Mouse (Mus musculus): ENCODE data around the gene Mdh1. TPM values are rescaled to one million over a fixed set of nuclear protein-coding genes. Genes with fewer than 3 reads are reported as not detected.

The Mdh1 gene
- polyA plus RNA-seq, 1 experiment from 2014 or later: 454 TPM

GRCm38 (mm10) chr11:21567733-21568132, 4.4 kb downstream of the Mdh1 start:
- H3K4me3 ChIP-seq (ENCODE audit: low read depth, low read length): no peak overlapping the region
- peaks cover 33% of the 10 kb centered on the region for H3K36me3 ChIP-seq (ENCODE audit: control insufficient read depth, insufficient read depth, low read length)
- no peak overlapping the region for H3K9ac ChIP-seq (ENCODE audit: low read length)
- H3K4me1 ChIP-seq (replicated peaks; ENCODE audit: control insufficient read depth, insufficient read depth, low read length): peaks cover 17% of the 10 kb centered on the region
- no peak overlapping the region for H3K27ac ChIP-seq (ENCODE audit: low read depth)
- no peak for ATAC-seq (replicated peaks; ENCODE audit: low FRiP score, low TSS enrichment, low read depth)
- H3K9me3 ChIP-seq (ENCODE audit: control insufficient read depth, low read length): no peaks in the 10 kb centered on the region
- DNase-seq (ENCODE audit: low spot score): no peak
- H3K4me2 ChIP-seq (ENCODE audit: low read length): no peak overlapping the region
- 92% methylated on average over 1 of the region's 1 CpGs for WGBS
- no peaks in the 10 kb centered on the region for H3K27me3 ChIP-seq (replicated peaks; ENCODE audit: control insufficient read depth, insufficient read depth, low read length)

DNA sequence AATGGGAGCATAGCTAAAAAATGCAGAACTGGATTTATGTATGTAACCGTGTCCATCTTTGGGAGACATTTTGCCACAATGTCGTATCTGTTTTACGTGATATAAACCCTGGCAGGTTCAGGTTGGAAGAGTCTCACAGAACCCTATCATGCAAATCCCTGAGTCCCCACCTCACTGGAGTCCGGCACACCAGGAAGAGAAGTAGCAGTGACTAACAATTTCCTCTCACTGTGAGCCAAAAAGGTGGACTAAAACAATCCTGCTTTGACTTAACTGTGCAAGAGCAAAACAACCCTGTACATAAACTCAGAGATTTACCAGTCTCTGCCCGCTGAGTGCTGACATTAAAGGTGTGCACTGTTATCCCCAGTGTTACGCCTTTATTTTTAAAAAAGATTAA, 5.2 kb downstream of the Mdh1 start:
- WGBS: 97% methylated on average over 6 of the region's 6 CpGs

DNA sequence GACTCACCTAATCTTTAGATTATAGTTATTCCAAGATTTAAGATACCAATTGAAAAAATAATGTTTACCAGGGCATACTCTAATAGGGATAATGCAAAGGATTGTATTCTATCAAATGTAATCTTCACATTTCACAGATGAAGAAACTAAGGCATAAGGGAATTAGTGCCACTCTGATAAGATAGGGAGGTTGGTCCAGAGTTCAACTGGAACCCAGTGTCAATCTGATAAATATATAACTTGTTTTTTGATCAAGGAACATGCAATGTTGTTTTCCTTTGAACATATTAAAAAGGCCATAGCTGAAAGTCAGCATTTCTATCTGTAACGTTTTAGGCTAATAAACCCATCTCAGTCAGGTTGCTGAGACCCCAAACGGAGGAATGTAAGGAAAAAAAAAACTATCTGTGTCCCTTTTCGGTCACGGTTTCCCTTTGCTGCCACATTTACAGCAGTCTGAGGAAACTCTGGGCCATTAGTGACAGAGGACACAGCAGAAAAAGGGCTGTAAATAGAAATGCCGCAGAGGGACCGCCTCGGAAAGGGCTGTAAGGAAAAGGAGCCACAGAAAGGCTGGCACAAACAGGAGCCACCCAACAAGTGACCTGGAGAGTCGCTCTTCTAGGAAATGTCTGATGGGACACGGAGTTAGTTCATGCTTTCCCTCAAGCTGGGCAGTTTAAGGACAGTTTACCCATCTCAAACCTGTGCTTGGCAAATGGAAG, 7.3 kb downstream of the Mdh1 start:
- ATAC-seq (replicated peaks; ENCODE audit: low FRiP score, low TSS enrichment, low read depth): no peak
- Histone ChIP-seq H3K4me1 (replicated peaks; ENCODE audit: control insufficient read depth, insufficient read depth, low read length) (peaks cover 7% of the 10 kb centered on the region), H3K9ac (ENCODE audit: low read length) (no peak overlapping the region), H3K36me3 (ENCODE audit: control insufficient read depth, insufficient read depth, low read length) (peaks cover 52% of the 10 kb centered on the region), H3K27me3 (replicated peaks; ENCODE audit: control insufficient read depth, insufficient read depth, low read length) (no peaks in the 10 kb centered on the region), H3K4me2 (ENCODE audit: low read length) (no peak overlapping the region), H3K27ac (ENCODE audit: low read depth) (no peak overlapping the region), H3K9me3 (ENCODE audit: control insufficient read depth, low read length) (no peaks in the 10 kb centered on the region), H3K4me3 (ENCODE audit: low read depth, low read length) (no peak overlapping the region)
- WGBS: 90% methylated on average over 9 of the region's 9 CpGs
- DNase-seq (ENCODE audit: low spot score): no peak

More for the DNA sequence above, 5.2 kb downstream of the Mdh1 start:
- H3K36me3 ChIP-seq (ENCODE audit: control insufficient read depth, insufficient read depth, low read length): peaks cover 38% of the 10 kb centered on the region
- DNase-seq (ENCODE audit: low spot score): no peak
- H3K9me3 ChIP-seq (ENCODE audit: control insufficient read depth, low read length): no peaks in the 10 kb centered on the region
- ATAC-seq (replicated peaks; ENCODE audit: low FRiP score, low TSS enrichment, low read depth): no peak
- H3K27ac ChIP-seq (ENCODE audit: low read depth): no peak overlapping the region
- peaks cover 13% of the 10 kb centered on the region for H3K4me1 ChIP-seq (replicated peaks; ENCODE audit: control insufficient read depth, insufficient read depth, low read length)
- H3K27me3 ChIP-seq (replicated peaks; ENCODE audit: control insufficient read depth, insufficient read depth, low read length): no peaks in the 10 kb centered on the region
- no peak overlapping the region for H3K9ac ChIP-seq (ENCODE audit: low read length)
- no peak overlapping the region for H3K4me2 ChIP-seq (ENCODE audit: low read length)
- no peak overlapping the region for H3K4me3 ChIP-seq (ENCODE audit: low read depth, low read length)

- no peak overlapping the region for H3K4me3 ChIP-seq (ENCODE audit: low read depth, low read length)
- no peaks in the 10 kb centered on the region for H3K27me3 ChIP-seq (replicated peaks; ENCODE audit: control insufficient read depth, insufficient read depth, low read length)
- no peaks in the 10 kb centered on the region for H3K4me1 ChIP-seq (replicated peaks; ENCODE audit: control insufficient read depth, insufficient read depth, low read length)
- WGBS: 84% methylated on average over 4 of the region's 4 CpGs
- H3K9ac ChIP-seq (ENCODE audit: low read length): no peak overlapping the region
- no peak for DNase-seq (ENCODE audit: low spot score)
- no peak overlapping the region for H3K27ac ChIP-seq (ENCODE audit: low read depth)
- peaks cover 63% of the 10 kb centered on the region for H3K36me3 ChIP-seq (ENCODE audit: control insufficient read depth, insufficient read depth, low read length)
- no peak overlapping the region for H3K4me2 ChIP-seq (ENCODE audit: low read length)
- ATAC-seq (replicated peaks; ENCODE audit: low FRiP score, low TSS enrichment, low read depth): no peak
- no peaks in the 10 kb centered on the region for H3K9me3 ChIP-seq (ENCODE audit: control insufficient read depth, low read length)
These were observed 8.4 kb downstream of the Mdh1 start for GRCm38 (mm10) chr11:21563617-21564325.

DNA sequence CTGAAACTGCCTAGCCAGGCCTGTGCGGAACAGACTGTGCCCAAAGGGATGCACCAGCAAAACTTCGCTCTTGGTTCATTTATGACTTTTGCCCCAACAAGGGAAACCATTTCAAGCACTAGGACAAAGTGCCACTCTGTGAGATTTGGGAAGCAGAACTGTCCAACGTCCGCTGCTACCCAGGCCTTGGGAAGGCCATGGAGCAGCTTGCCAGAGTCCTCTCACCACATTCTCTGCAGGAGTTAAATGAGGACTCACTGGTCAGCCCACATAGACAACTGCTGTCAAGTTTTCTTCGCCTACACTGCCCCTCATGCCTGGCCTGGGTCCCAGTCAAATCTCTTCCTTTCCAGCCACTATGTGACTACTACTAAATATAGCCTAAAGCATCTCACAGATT, 10.8 kb downstream of the Mdh1 start:
- Histone ChIP-seq H3K27me3 (replicated peaks; ENCODE audit: control insufficient read depth, insufficient read depth, low read length) (no peaks in the 10 kb centered on the region), H3K4me3 (ENCODE audit: low read depth, low read length) (no peak overlapping the region), H3K4me1 (replicated peaks; ENCODE audit: control insufficient read depth, insufficient read depth, low read length) (no peaks in the 10 kb centered on the region), H3K27ac (ENCODE audit: low read depth) (no peak overlapping the region), H3K4me2 (ENCODE audit: low read length) (no peak overlapping the region), H3K36me3 (ENCODE audit: control insufficient read depth, insufficient read depth, low read length) (peaks cover 78% of the 10 kb centered on the region), H3K9me3 (ENCODE audit: control insufficient read depth, low read length) (no peaks in the 10 kb centered on the region), H3K9ac (ENCODE audit: low read length) (no peak overlapping the region)
- DNase-seq (ENCODE audit: low spot score) (no peak), ATAC-seq (replicated peaks; ENCODE audit: low FRiP score, low TSS enrichment, low read depth) (no peak)
- 88% methylated on average over 5 of the region's 5 CpGs for WGBS

GRCm38 (mm10) chr11:21559727-21560126, 12.4 kb downstream of the Mdh1 start:
- Histone ChIP-seq H3K36me3 (ENCODE audit: control insufficient read depth, insufficient read depth, low read length) (peaks cover 61% of the 10 kb centered on the region), H3K9ac (ENCODE audit: low read length) (no peak overlapping the region), H3K4me2 (ENCODE audit: low read length) (no peak overlapping the region), H3K9me3 (ENCODE audit: control insufficient read depth, low read length) (no peaks in the 10 kb centered on the region), H3K27me3 (replicated peaks; ENCODE audit: control insufficient read depth, insufficient read depth, low read length) (no peaks in the 10 kb centered on the region), H3K4me1 (replicated peaks; ENCODE audit: control insufficient read depth, insufficient read depth, low read length) (no peaks in the 10 kb centered on the region), H3K27ac (ENCODE audit: low read depth) (no peak overlapping the region), H3K4me3 (ENCODE audit: low read depth, low read length) (no peak overlapping the region)
- WGBS: 66% methylated on average over 11 of the region's 11 CpGs
- DNase-seq (ENCODE audit: low spot score): no peak
- no peak for ATAC-seq (replicated peaks; ENCODE audit: low FRiP score, low TSS enrichment, low read depth)

DNA sequence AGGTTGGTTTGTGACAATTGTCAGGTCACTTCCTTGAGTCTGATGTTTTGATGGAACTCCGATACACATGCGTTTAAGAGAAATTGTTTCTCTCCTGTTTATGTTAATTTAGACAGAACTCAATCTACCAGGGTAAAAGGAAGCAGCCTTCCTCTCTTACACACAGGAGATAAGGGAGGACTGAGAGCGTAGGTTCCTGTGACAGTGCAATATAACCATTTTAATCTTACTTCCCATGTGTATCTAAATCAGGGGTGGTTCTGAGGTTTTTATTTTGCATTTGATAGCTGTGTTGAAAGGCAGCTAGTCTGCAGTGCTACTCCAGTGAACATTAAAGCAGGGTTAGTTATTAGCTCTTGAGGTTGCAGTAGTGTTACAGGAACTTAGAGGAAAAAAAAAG, 20.1 kb downstream of the Mdh1 start:
- H3K4me3 ChIP-seq (ENCODE audit: low read depth, low read length): no peak overlapping the region
- H3K9ac ChIP-seq (ENCODE audit: low read length): no peak overlapping the region
- no peak for ATAC-seq (replicated peaks; ENCODE audit: low FRiP score, low TSS enrichment, low read depth)
- no peak overlapping the region for H3K4me2 ChIP-seq (ENCODE audit: low read length)
- no peak overlapping the region for H3K27ac ChIP-seq (ENCODE audit: low read depth)
- no peaks in the 10 kb centered on the region for H3K9me3 ChIP-seq (ENCODE audit: control insufficient read depth, low read length)
- no peak for DNase-seq (ENCODE audit: low spot score)
- no peaks in the 10 kb centered on the region for H3K4me1 ChIP-seq (replicated peaks; ENCODE audit: control insufficient read depth, insufficient read depth, low read length)
- no peaks in the 10 kb centered on the region for H3K36me3 ChIP-seq (ENCODE audit: control insufficient read depth, insufficient read depth, low read length)
- no peaks in the 10 kb centered on the region for H3K27me3 ChIP-seq (replicated peaks; ENCODE audit: control insufficient read depth, insufficient read depth, low read length)
- 64% methylated on average over 3 of the region's 3 CpGs for WGBS

DNA sequence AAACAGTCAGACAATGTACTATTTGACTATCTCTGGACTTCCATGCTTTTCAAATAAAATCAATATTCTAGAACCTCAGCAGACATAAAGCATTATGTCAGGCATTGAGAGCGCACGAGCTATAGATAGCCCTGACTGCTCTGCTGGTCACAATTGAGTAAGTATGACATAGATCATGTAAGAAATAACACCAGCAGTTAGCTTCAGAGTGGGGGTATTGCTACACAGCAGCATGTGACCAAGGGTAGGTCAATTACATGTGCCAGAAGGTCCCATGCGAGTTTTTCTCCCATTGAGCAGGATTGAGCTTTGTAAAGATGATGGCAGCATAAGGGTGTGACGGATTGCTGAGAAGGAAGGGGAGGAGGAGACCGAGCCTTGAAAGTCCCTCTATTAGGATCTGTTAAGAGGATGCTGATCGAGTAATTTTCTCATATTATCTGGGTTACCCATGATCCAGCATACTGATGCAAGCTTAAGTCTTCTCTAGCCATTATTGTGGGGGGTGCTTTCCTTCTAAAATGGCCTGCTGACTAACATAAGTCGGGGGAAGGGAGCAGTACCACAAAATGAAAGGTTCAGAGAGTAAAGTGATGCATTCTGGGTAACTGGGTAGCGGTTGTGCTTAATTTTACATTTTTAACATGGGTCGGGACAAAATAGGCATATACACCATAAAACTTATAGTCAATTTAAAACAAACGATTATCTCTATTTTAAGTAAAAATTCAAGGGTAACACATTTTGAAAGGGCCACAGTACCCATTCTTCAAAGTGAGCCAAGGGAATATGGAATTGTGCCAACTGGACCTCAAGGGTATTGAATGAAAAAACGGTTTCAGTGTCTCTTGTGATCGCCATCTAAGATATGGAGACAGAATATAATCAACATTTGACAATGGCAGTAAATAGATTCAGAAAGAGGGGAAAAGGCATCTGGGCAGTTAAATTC, 21.7 kb downstream of the Mdh1 start:
- 0 out of 2 replicates have a peak, but pooled peaks have one; percentile 45 for ATAC-seq (replicated peaks; ENCODE audit: low FRiP score, low TSS enrichment, low read depth)
- H3K4me2 ChIP-seq (ENCODE audit: low read length): no peak overlapping the region

More for the DNA sequence above, 21.7 kb downstream of the Mdh1 start:
- H3K9ac ChIP-seq (ENCODE audit: low read length): no peak overlapping the region
- H3K27me3 ChIP-seq (replicated peaks; ENCODE audit: control insufficient read depth, insufficient read depth, low read length): no peaks in the 10 kb centered on the region
- 80% methylated on average over 12 of the region's 12 CpGs for WGBS
- H3K27ac ChIP-seq (ENCODE audit: low read depth): no peak overlapping the region
- no peak for DNase-seq (ENCODE audit: low spot score)
- no peaks in the 10 kb centered on the region for H3K36me3 ChIP-seq (ENCODE audit: control insufficient read depth, insufficient read depth, low read length)
- H3K4me1 ChIP-seq (replicated peaks; ENCODE audit: control insufficient read depth, insufficient read depth, low read length): no peaks in the 10 kb centered on the region
- H3K9me3 ChIP-seq (ENCODE audit: control insufficient read depth, low read length): no peaks in the 10 kb centered on the region
- no peak overlapping the region for H3K4me3 ChIP-seq (ENCODE audit: low read depth, low read length)

Data from intestine, embryonic 14.5 days (tissue).